Mouse (Mus musculus): ENCODE data around the gene Nrm.

DNA sequence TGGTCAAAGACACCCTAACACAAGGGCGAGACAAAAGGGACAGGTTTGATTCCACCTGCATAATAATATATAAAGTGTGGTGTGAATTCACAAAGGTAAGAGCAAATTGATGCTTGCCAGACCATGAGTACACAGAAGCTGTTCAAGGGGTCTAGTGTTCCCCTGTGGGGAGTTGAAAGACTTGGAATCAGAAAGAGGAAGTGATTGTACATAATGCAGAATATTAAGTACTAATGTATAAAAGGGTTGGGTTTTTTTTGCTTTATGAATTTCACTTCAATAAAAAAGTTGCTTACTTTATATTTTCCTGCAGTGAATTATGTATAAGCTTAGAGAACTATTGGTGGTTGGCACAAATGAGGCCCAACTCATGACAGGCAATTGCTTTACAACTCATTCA lies 1.7 kb upstream of the Nrm start:
- TF ChIP-seq CTCF (IDR thresholded peaks at IDR 0.05; ENCODE audit: low read depth) (no peak), EP300 (IDR thresholded peaks at IDR 0.05; ENCODE audit: low read depth) (no peak)

Data from liver, embryonic 14.5 days (tissue).